ENCODE assay signal across 9 mouse cellular contexts in genomic region chr1:151390029-151390428, GRCm38 (mm10). TPM values are rescaled to one million over a fixed set of nuclear protein-coding genes. Genes with fewer than 3 reads are reported as not detected.
DNase-seq lines count a peak whose midpoint lies in the region; ATAC-seq lines count a peak whose summit lies in the region.
"Had no signal": no experiment of that assay in that cellular context is flagged by ENCODE, and none has a peak within 500 bp of the region (broad histone marks: within the 10 kb centered on the region; RNA-seq: fewer than 3 reads in every experiment).

No protein-coding gene starts in this region.

- H3K36me3 ChIP-seq in heart, embryonic 10.5 days: peaks cover 26% of the 10 kb centered on the region

- WGBS in heart, embryonic 10.5 days: 94% methylated on average over 1 of the region's 1 CpGs

- no peaks in the 10 kb centered on the region for H3K27me3 ChIP-seq in heart, embryonic 10.5 days (ENCODE audit: insufficient read depth, poor library complexity, severe bottlenecking)

- H3K9me3 ChIP-seq in heart, embryonic 10.5 days: no peaks in the 10 kb centered on the region
- H3K9me3 ChIP-seq: midbrain, embryonic 10.5 days had no signal

- DNase-seq in heart, postnatal 4 days: peak; percentile 46
- DNase-seq in heart, embryonic 10.5 days (ENCODE audit: low spot score): no peak
- DNase-seq in A20 (ENCODE audit: low read depth, low spot score) (peak; percentile 37), NIH3T3 (ENCODE audit: low read depth) (peak; percentile 77)
- DNase-seq in kidney, postnatal 14 days: peak; percentile 30
- no peak for DNase-seq in right cerebral cortex, postnatal 14 days
- DNase-seq in right cerebral cortex, postnatal 25 days: no peak

- no peak overlapping the region for H3K27ac ChIP-seq in heart, embryonic 10.5 days
- H3K27ac ChIP-seq: midbrain, embryonic 10.5 days had no signal

- H3K4me3 ChIP-seq in heart, embryonic 10.5 days: no peak overlapping the region
- H3K4me3 ChIP-seq: midbrain, embryonic 10.5 days had no signal

- no peaks in the 10 kb centered on the region for H3K4me1 ChIP-seq in heart, embryonic 10.5 days
- H3K4me1 ChIP-seq: midbrain, embryonic 10.5 days had no signal

- no peak for ATAC-seq in erythroblast, adult 5-6 weeks (replicated peaks; ENCODE audit: low FRiP score, poor library complexity, severe bottlenecking)

RNA-seq across cellular contexts. Expression of gene Swt1, which starts 38.2 kb away (rescaled TPM):
- total RNA-seq in heart, postnatal 4 days (2021): 1 to 10 TPM; 7.0 to 8.7 TPM
- polyA plus RNA-seq in heart, embryonic 10.5 days (2016; fragmentation: Nextera tagmentation; extraction: Ambion mirVana): 17.0 and 18.3 TPM in 2 replicates
- total RNA-seq in erythroblast, adult 5-6 weeks (2015; ENCODE audit: low replicate concordance): 120 and 152 TPM in 2 replicates
- 119 and 130 TPM in 2 replicates for total RNA-seq in erythroblast, adult 5-6 weeks (2017; ENCODE audit: low replicate concordance)

RNA-seq across cellular contexts. Expression of gene Trmt1l, which starts 38.3 kb away (rescaled TPM):
- total RNA-seq in heart, postnatal 4 days (2021): 10 to 100 TPM; 10.7 to 10.8 TPM
- 41.9 and 50.3 TPM in 2 replicates for polyA plus RNA-seq in heart, embryonic 10.5 days (2016; fragmentation: Nextera tagmentation; extraction: Ambion mirVana)
- total RNA-seq in erythroblast, adult 5-6 weeks (2015; ENCODE audit: low replicate concordance): 16.7 and 18.1 TPM in 2 replicates
- total RNA-seq in erythroblast, adult 5-6 weeks (2017; ENCODE audit: low replicate concordance): 16.6 and 19.8 TPM in 2 replicates

RNA-seq across cellular contexts. Expression of gene Ivns1abp, which starts 45.8 kb away (rescaled TPM):
- 100 to 1,000 TPM; 286 to 289 TPM for total RNA-seq in heart, postnatal 4 days (2021)
- polyA plus RNA-seq in heart, embryonic 10.5 days (2016; fragmentation: Nextera tagmentation; extraction: Ambion mirVana): 275 and 305 TPM in 2 replicates
- total RNA-seq in erythroblast, adult 5-6 weeks (2015; ENCODE audit: low replicate concordance): 44.1 and 48.8 TPM in 2 replicates
- 49.8 and 58.1 TPM in 2 replicates for total RNA-seq in erythroblast, adult 5-6 weeks (2017; ENCODE audit: low replicate concordance)

Comparison
In these comparisons a context has a peak if more than half of its experiments do, and no peak if none do; other contexts are left out.
1. DNase-seq: peak in heart, postnatal 4 days (single experiment), A20 (single experiment), NIH3T3 (single experiment) and kidney, postnatal 14 days (single experiment); none in heart, embryonic 10.5 days (single experiment), right cerebral cortex, postnatal 14 days (single experiment) and right cerebral cortex, postnatal 25 days (single experiment).
2. RNA of gene Swt1, which starts 38.2 kb away (total RNA-seq): 119 to 152 TPM in erythroblast, adult 5-6 weeks; 7.0 to 8.7 TPM in heart, postnatal 4 days; every median in the first group is over 10 times any median in the second.
3. RNA of gene Ivns1abp, which starts 45.8 kb away (total RNA-seq): 286 to 289 TPM in heart, postnatal 4 days; 44.1 to 58.1 TPM in erythroblast, adult 5-6 weeks; every median in the first group is over 4 times any median in the second.